Mouse (Mus musculus) neural tube, embryonic 13.5 days (tissue): ENCODE results near the gene Syvn1. TPM values are rescaled to one million over a fixed set of nuclear protein-coding genes. Genes with fewer than 3 reads are reported as not detected.

Experiments used
- ATAC-seq: fragments of 200-750 bp; cut with Nextera tagmentation; 2 replicates; pipeline ENCODE4 v1.8.0; 2017; ENCODE audit warnings: low read depth, mild to moderate bottlenecking, moderate TSS enrichment, moderate library complexity
- H3K27ac ChIP-seq: fragments of 300-500 bp; sonication (generic); replicated peaks from 2 replicates; pipeline ENCODE4 v1.5.1; 2015; ENCODE audit warnings: moderate library complexity, mild to moderate bottlenecking, inconsistent platforms
- H3K27me3 ChIP-seq: fragments of 300-500 bp; sonication (generic); 2 replicates; pipeline ENCODE4 v1.6.1; 2015; ENCODE audit warnings: mild to moderate bottlenecking, inconsistent platforms
- H3K36me3 ChIP-seq: fragments of 300-500 bp; sonication (generic); 2 replicates; pipeline ENCODE4 v1.6.1; 2015; ENCODE audit warnings: mild to moderate bottlenecking, inconsistent platforms
- H3K4me1 ChIP-seq: fragments of 300-500 bp; sonication (generic); replicated peaks from 2 replicates; pipeline ENCODE4 v1.6.1; 2015; ENCODE audit warnings: inconsistent platforms
- H3K4me2 ChIP-seq: fragments of 300-500 bp; sonication (generic); 2 replicates; pipeline ENCODE4 v1.6.1; 2015; ENCODE audit warnings: inconsistent platforms, mild to moderate bottlenecking, moderate library complexity
- H3K4me3 ChIP-seq: fragments of 300-500 bp; sonication (generic); 2 replicates; pipeline ENCODE4 v1.5.1; 2015; ENCODE audit warnings: mild to moderate bottlenecking, inconsistent platforms
- H3K9ac ChIP-seq: fragments of 300-500 bp; sonication (generic); 2 replicates; pipeline ENCODE4 v1.6.1; 2015; ENCODE audit warnings: moderate library complexity, mild to moderate bottlenecking, inconsistent platforms
- H3K9me3 ChIP-seq: fragments of 300-500 bp; sonication (generic); 2 replicates; pipeline ENCODE4 v1.6.1; 2016; ENCODE audit warnings: inconsistent platforms
- WGBS: fragments of 180-500 bp; shearing (Covaris S2); methylation state at CpG from one replicate; pipeline ENCODE4 v1.1.7; 2015; 5-methylcytosine and 5-hydroxymethylcytosine counted together
- polyA plus RNA-seq: library from polyadenylated mRNA; unstranded; fragments of >200 nt; fragmentation: Nextera tagmentation; extraction: Ambion mirVana; gene quantifications from 2 replicates; pipeline ENCODE4 v1.2.1, GENCODE M21; 2015

The Syvn1 gene
- polyA plus RNA-seq, 1 experiment from 2014 or later, result 36.2 TPM

DNA sequence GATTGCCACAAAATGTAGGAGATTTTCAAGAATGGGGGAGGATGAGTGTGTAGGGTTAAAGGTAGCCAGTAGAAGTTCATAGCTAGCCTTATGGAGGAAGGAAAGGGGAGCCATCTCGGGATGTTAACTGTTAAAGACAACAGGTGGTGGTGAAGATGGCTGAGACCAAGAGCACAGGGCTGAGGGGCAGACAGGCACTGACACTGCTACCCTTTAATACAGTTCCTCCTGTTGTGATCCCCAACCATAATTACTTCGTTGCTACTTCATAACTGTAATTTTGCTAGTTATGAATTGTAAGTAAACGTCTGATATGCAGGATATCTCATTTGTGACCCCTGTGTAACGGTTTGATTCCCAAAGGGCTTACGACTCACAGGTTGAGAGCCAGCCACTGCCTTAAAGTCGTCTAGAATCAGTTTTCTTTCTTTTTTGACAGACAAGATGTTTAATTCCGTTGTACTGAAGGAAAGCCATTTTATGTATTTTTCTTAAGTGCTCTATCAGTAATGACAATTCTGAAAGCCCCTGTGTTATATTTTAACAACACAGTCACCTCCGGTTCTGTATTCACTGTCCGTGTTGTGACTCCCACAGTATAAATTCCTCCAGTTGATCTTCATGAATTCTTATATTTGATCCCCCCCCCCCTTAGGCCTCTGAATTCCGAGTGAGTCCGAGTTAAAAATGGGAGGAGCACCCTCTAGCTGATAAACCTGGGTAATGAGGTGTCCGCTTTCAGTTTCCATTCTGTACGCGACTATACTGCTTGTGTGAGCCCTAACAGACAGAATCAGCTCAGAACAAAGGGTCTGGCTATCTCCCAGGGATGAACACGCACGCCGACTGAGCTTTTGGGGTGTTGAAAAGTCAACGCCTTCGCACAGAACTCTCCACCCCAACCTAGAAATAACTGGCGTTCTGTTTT lies 746 bp upstream of the Syvn1 start:
- ATAC-seq, result peak; percentile 51
- no peaks in the 10 kb centered on the region for H3K27me3 ChIP-seq
- peaks cover 27% of the 10 kb centered on the region for H3K36me3 ChIP-seq
- WGBS, result 19% methylated on average over 20 of the region's 20 CpGs
- no peaks in the 10 kb centered on the region for H3K9me3 ChIP-seq
- H3K9ac ChIP-seq, result peak overlapping the region; percentile 95
- H3K27ac ChIP-seq, result peak overlapping the region; percentile 99
- peak overlapping the region; percentile 88 for H3K4me3 ChIP-seq
- H3K4me2 ChIP-seq, result peak overlapping the region; percentile 99
- H3K4me1 ChIP-seq, result peaks cover 36% of the 10 kb centered on the region

DNA sequence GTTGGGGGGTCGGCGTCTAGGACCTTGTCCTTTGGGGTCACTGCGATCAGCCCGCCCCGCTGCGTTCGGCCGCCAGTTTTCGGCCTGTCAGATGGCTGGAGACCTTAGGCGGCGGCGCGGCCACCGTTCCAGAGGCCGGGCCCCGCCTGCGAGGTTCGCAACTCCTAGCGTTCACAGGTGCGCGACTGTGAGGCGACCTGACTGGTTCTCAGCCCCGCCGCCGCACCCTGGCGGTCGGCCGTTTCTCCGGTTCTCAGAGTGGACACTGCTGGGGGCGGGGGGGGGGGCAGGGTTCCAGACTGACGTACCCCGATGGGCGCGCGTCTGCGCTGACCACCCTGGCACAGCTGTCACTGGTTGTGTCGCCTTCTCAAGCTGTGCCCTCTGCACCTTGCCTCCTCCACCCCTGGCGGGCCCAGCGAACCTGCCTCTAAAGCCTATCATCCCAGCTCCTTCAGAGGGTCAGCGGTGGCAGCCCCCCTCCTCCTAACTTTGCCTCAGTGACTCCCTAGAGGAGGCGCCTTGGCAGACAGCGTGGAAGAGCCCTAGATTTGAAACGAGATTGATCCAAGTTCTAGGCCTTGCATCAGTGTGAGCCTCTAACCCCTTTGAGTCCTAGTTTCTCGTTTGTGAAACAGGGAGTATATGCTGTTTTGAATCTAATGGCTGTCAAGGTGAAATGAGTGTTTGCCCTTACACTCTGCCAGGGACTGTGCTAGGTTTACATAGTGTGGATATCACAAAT lies 950 bp downstream of the Syvn1 start:
- peak overlapping the region; percentile 95 for H3K9ac ChIP-seq
- H3K9me3 ChIP-seq, result no peaks in the 10 kb centered on the region
- H3K27ac ChIP-seq, result peak overlapping the region; percentile 99
- peaks cover 44% of the 10 kb centered on the region for H3K36me3 ChIP-seq
- peaks cover 29% of the 10 kb centered on the region for H3K4me1 ChIP-seq
- peak overlapping the region; percentile 88 for H3K4me3 ChIP-seq
- 2% methylated on average over 43 of the region's 44 CpGs for WGBS
- H3K4me2 ChIP-seq, result peak overlapping the region; percentile 99
- no peaks in the 10 kb centered on the region for H3K27me3 ChIP-seq
- ATAC-seq, result peak; percentile 4; the same call in 1 of the 2 replicates

DNA sequence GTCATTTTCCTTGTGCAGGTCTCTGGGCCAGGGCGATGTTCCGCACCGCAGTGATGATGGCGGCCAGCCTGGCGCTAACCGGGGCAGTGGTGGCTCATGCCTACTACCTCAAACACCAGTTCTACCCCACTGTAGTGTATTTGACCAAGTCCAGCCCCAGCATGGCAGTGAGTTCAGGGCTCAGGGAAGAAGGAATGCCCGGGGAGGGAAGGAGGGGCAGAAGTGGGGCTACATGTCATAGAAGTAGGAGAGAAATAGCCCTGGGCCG lies 1.5 kb downstream of the Syvn1 start:
- Histone ChIP-seq H3K4me1 (peaks cover 27% of the 10 kb centered on the region), H3K36me3 (peaks cover 49% of the 10 kb centered on the region), H3K9ac (peak overlapping the region; percentile 95), H3K9me3 (no peaks in the 10 kb centered on the region), H3K27me3 (no peaks in the 10 kb centered on the region), H3K27ac (no peak overlapping the region), H3K4me3 (peak overlapping the region; percentile 88), H3K4me2 (peak overlapping the region; percentile 99)
- WGBS, result 88% methylated on average over 8 of the region's 8 CpGs
- no peak for ATAC-seq

DNA sequence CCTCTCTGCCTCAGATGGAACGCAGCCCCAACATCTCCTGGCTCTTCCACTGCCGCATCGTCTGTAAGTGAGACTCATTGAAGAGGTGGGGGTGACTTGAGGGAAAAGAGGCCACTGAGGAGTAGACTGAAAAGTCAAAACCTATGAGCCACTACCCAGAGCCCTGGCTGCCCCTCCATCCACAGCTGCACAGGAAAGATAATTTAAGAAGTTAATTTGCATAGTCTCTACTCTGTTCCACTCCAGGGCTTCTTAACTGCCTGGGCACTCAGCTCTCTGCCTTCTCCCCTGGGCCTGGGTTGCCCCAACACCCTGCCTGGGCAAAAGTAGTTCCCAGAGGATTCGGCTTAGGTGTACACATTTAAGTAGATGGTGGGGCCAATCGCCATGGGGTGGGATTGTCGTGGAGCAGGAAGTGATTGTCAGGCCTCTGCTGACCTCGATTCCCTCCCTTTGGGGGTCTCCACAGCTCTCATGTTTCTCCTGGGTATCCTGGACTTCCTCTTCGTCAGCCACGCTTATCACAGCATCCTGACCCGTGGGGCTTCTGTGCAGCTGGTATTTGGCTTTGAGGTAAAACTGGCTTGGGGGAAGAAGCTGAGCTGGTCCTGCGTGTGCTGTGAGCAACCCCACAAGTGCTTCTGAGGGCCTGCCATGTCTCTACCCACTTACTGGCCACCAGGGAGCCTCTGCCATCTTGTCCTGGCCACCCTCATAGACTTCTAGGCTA lies 2.5 kb downstream of the Syvn1 start:
- Histone ChIP-seq H3K4me2 (peak overlapping the region; percentile 99; the same call in 1 of the 2 replicates), H3K27ac (no peak overlapping the region), H3K27me3 (no peaks in the 10 kb centered on the region), H3K36me3 (peaks cover 59% of the 10 kb centered on the region), H3K9ac (no peak overlapping the region), H3K9me3 (no peaks in the 10 kb centered on the region), H3K4me1 (peaks cover 27% of the 10 kb centered on the region), H3K4me3 (peak overlapping the region; percentile 88; the same call in 1 of the 2 replicates)
- 91% methylated on average over 11 of the region's 11 CpGs for WGBS
- no peak for ATAC-seq

DNA sequence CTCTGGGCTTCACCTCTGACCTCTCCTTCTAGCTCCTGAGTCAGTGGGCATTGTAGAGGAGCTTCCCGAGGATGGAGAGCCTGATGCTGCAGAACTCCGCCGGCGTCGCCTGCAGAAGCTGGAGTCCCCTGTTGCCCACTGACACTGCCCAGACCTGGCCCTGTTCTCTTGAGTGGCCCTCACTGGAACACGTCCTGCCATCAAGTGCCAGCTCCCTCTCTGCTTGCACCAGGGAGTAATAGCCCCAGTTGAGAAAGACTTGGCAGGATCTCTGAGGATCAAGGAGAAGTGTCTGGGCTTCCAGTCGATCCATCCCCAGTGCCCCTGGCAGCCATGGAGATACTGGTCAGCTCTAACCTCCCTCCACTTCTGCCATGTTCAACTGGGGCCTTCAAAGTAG lies 6.1 kb downstream of the Syvn1 start:
- no peak overlapping the region for H3K27ac ChIP-seq
- no peaks in the 10 kb centered on the region for H3K9me3 ChIP-seq
- H3K9ac ChIP-seq, result 0 out of 2 replicates have a peak overlapping the region, but pooled peaks have one; percentile 22
- peaks cover 25% of the 10 kb centered on the region for H3K4me1 ChIP-seq
- H3K4me3 ChIP-seq, result no peak overlapping the region
- ATAC-seq, result no peak
- peaks cover 80% of the 10 kb centered on the region for H3K36me3 ChIP-seq
- H3K4me2 ChIP-seq, result no peak overlapping the region
- H3K27me3 ChIP-seq, result no peaks in the 10 kb centered on the region
- WGBS, result 81% methylated on average over 7 of the region's 7 CpGs

DNA sequence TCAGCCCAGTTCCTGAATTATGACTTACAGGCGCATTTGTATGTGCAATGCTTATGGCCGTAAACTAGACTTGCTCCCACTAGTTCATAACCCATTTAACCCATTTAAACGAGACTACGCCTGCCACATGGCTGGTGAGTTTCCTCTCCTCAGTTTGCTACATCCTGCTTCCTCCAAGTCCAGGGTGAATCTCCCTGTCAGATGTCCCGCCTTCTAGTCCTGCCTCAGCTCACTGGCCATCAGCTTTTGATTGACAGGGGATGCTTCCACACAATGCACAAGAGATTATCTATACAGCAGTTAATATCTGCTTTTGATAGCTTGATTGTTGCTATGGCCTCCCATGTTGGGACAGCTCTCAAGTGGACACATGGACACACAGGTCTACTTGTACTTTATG lies 7.9 kb downstream of the Syvn1 start:
- Histone ChIP-seq H3K36me3 (peaks cover 72% of the 10 kb centered on the region), H3K27ac (no peak overlapping the region), H3K9me3 (no peaks in the 10 kb centered on the region), H3K4me1 (peaks cover 21% of the 10 kb centered on the region), H3K4me3 (no peak overlapping the region), H3K27me3 (no peaks in the 10 kb centered on the region), H3K9ac (no peak overlapping the region), H3K4me2 (no peak overlapping the region)
- ATAC-seq, result no peak
- WGBS, result 92% methylated on average over 5 of the region's 5 CpGs

DNA sequence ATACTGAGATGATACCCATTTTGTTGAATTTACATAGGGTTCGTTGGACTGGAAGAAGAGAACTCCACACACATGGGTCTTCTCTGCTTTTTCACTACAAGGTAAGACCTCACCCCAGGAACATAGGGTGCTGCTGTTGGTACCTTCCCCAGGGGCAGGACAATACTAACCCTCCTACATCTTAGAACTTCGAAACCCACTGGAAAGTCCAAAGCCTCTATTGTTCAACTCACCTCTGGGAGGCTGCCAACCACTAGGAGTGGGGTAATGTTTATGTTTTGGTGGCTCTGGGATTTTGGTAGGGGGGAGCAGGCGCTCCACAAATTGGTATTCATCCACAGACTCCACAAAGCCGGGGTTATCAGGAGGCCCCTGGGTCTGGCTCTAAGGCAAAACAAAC lies 10.3 kb downstream of the Syvn1 start:
- no peaks in the 10 kb centered on the region for H3K9me3 ChIP-seq
- WGBS, result 64% methylated on average over 4 of the region's 4 CpGs
- peak overlapping the region; percentile 87 for H3K4me2 ChIP-seq
- H3K9ac ChIP-seq, result peak overlapping the region; percentile 96
- no peak for ATAC-seq
- H3K27ac ChIP-seq, result no peak overlapping the region
- H3K4me3 ChIP-seq, result peak overlapping the region; percentile 92
- peaks cover 57% of the 10 kb centered on the region for H3K36me3 ChIP-seq
- H3K27me3 ChIP-seq, result no peaks in the 10 kb centered on the region
- peaks cover 29% of the 10 kb centered on the region for H3K4me1 ChIP-seq

DNA sequence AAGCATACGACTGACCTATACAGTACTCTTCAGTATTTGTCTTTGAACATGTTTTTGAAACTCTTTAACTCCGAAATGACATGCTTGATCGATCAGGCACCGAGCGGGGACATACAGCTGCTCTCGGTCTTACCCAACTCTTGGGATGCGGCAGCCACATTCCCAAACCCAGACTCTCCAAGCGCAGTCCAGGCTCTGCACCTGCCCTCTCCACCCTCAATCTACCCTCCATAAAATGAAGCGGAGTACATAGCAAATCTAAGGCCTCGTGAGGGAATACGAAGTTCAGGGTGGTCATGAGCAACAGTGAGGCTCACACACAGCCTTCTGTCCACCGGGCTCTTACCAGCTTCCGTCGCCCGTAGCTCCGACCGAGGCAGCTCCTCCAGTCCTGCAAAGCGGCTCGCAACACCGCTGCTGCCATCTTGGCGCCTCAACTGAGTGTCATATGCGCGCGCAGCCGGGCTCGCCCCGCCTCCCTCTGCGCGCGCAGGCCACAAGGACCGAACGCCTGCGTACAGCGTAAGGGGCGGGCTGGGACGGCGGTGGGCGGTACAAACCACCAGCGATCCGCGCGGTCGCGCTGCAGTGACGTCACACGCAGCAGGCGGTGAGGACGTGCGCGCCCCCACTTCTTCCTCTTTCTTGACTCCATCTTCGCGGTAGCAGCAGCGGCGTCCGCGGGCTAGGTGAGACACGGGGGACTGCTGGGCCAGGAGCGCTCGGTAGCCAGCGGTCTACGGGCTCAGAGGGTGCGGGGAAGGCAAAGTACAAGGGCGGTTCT lies 11.1 kb downstream of the Syvn1 start, which contains the start of the genes Mrpl49 and Fau:
TSS of gene Mrpl49 (minus strand) at position 473 of the 784 bp plus-strand sequence.
TSS of gene Fau (plus strand) at position 532 of the 784 bp plus-strand sequence.
- WGBS, result under 1% methylated on average over 62 of the region's 63 CpGs
- Histone ChIP-seq H3K27ac (peak within 1 kb of the TSS; percentile 87), H3K4me1 (peaks cover 37% of the 10 kb centered on the region), H3K4me3 (peak within 1 kb of the TSS; percentile 92), H3K9me3 (no peaks in the 10 kb centered on the region), H3K36me3 (peaks cover 49% of the 10 kb centered on the region), H3K27me3 (no peaks in the 10 kb centered on the region), H3K4me2 (peak within 1 kb of the TSS; percentile 87), H3K9ac (peak within 1 kb of the TSS; percentile 96)
- ATAC-seq, result peak; percentile 86

DNA sequence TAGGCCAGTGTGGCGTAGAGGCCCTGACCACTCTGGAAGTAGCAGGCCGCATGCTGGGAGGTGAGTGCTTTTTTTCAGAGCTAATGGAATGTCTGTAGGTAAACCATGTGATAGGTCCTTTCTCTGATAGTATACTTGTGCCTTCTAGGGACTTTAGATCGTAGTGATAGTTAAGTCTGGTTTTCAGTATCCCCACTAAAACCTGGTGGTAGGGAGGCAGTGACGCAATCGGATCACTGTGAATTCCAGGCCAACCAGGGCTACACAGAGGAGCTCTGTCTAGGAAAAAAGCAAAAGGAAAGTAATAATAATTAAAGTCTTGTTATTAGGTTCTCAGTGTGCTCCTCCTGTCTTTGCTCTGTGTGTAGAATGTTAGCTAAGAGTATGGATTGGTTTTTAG lies 12.1 kb downstream of the Syvn1 start:
- no peaks in the 10 kb centered on the region for H3K9me3 ChIP-seq
- H3K27ac ChIP-seq, result peak overlapping the region; percentile 87; the same call in 1 of the 2 replicates
- H3K27me3 ChIP-seq, result no peaks in the 10 kb centered on the region
- no peak for ATAC-seq
- peak overlapping the region; percentile 96 for H3K9ac ChIP-seq
- H3K4me3 ChIP-seq, result peak overlapping the region; percentile 92
- WGBS, result 32% methylated on average over 5 of the region's 5 CpGs
- H3K36me3 ChIP-seq, result peaks cover 43% of the 10 kb centered on the region
- peak overlapping the region; percentile 86 for H3K4me2 ChIP-seq
- H3K4me1 ChIP-seq, result peaks cover 47% of the 10 kb centered on the region

DNA sequence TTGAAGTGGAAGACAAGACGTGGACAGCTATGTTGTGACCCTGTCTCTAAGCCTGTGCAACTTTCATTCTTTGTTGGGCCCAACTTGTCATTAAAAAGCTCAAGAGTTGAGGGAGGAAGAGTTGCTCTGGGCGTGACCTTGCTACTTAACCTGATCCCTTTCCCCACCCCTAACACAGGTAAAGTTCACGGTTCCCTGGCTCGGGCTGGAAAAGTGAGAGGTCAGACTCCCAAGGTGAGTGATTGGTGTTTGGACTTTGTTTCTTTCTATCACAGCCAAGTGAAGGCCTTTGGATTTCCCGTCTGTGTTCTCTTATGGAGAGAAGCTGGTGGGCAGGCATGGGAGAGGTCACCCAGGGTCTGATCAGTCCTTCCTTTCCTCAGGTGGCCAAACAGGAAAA lies 12.6 kb downstream of the Syvn1 start:
- no peak for ATAC-seq
- H3K4me1 ChIP-seq, result peaks cover 50% of the 10 kb centered on the region
- no peaks in the 10 kb centered on the region for H3K27me3 ChIP-seq
- H3K4me2 ChIP-seq, result peak overlapping the region; percentile 86
- peak overlapping the region; percentile 96; the same call in 1 of the 2 replicates for H3K9ac ChIP-seq
- H3K27ac ChIP-seq, result no peak overlapping the region
- peak overlapping the region; percentile 92 for H3K4me3 ChIP-seq
- H3K36me3 ChIP-seq, result peaks cover 39% of the 10 kb centered on the region
- H3K9me3 ChIP-seq, result no peaks in the 10 kb centered on the region
- WGBS, result 87% methylated on average over 5 of the region's 5 CpGs

DNA sequence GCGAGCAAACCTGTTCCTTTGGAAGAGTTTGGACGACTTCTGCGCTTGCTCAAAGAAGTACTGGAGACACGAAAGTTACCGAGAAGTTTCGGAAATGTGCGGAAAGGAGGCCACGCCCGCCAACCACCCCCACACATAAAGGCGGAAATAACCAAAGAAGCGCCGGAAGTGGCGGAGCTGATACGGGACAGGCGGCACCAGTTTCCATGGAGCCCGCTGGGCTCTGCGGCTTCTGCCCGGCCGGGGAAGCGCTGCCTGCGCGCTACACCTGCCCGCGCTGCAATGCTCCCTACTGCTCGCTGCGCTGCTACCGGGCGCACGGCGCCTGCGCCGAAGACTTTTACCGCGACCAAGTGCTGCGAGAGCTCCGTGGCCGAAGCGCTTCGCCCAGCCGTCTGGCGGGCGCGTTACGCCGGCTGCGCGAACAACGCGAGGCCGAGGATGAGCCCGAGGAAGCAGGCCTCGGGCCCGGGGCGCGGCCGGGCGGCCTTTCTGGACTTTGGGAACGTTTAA lies 14.7 kb downstream of the Syvn1 start, which contains the start of gene Znhit2:
TSS of gene Znhit2 (plus strand) at position 172 of the 513 bp plus-strand sequence.
- Histone ChIP-seq H3K27me3 (no peaks in the 10 kb centered on the region), H3K9me3 (no peaks in the 10 kb centered on the region), H3K4me3 (peak within 1 kb of the TSS; percentile 88), H3K4me1 (peaks cover 55% of the 10 kb centered on the region), H3K27ac (peak within 1 kb of the TSS; percentile 94), H3K36me3 (peaks cover 19% of the 10 kb centered on the region), H3K4me2 (peak within 1 kb of the TSS; percentile 100), H3K9ac (peak within 1 kb of the TSS; percentile 97)
- ATAC-seq, result peak; percentile 70
- under 1% methylated on average over 58 of the region's 58 CpGs for WGBS
